Mouse (Mus musculus): ENCODE data around the gene Shc4. TPM values are rescaled to one million over a fixed set of nuclear protein-coding genes. Genes with fewer than 3 reads are reported as not detected.

Shc4 gene
- polyA plus RNA-seq, 1 experiment: 0.34 TPM

DNA sequence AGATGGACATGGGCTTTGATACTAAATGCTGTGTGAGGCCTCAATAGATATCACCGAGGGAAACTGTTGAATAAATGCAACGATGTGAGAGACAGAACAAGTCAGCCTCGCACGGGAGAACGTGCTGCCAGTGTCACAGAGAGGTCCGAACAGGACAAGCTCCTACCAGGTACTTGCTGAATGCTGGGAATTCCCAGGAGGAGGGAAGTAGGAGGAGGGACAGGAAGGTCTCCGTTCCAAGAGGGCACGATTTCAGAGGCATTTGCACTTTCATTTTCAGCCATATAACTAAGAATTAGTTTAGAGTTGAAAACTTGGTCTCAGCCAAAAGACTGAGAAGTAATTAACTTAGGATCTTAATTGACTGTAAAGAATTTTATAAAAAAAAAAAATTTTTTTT, 72.4 kb downstream of the Shc4 start:
- no peak overlapping the region for H3K4me3 ChIP-seq (ENCODE audit: insufficient read depth, poor library complexity, severe bottlenecking)
- H3K36me3 ChIP-seq (ENCODE audit: control insufficient read depth, insufficient read depth): no peaks in the 10 kb centered on the region
- H3K27me3 ChIP-seq (ENCODE audit: control insufficient read depth, insufficient read depth, insufficient read length): peaks cover 9% of the 10 kb centered on the region
- no peak for TF ChIP-seq CTCF (IDR thresholded peaks at IDR 0.05; ENCODE audit: control insufficient read depth, insufficient read depth, insufficient read length)
- no peak for TF ChIP-seq USF1 (IDR thresholded peaks at IDR 0.05; ENCODE audit: low read depth)
- TF ChIP-seq CEBPB (IDR thresholded peaks at IDR 0.05; ENCODE audit: low read depth): no peak
- no peak for TF ChIP-seq FOSL1 (IDR thresholded peaks at IDR 0.05; ENCODE audit: insufficient read depth, low read length, poor library complexity, severe bottlenecking)
- TF ChIP-seq MYOD1 (IDR thresholded peaks at IDR 0.05; ENCODE audit: control insufficient read depth, insufficient read length, low read depth): no peak
- TF ChIP-seq MAX (IDR thresholded peaks at IDR 0.05): no peak
- TF ChIP-seq MYOG (IDR thresholded peaks at IDR 0.05; ENCODE audit: control insufficient read depth, extremely low read depth, insufficient read length): no peak
- no peak overlapping the region for H3ac ChIP-seq (ENCODE audit: control insufficient read depth, insufficient read length, low read depth)
- H3K79me3 ChIP-seq (ENCODE audit: low read depth): no peaks in the 10 kb centered on the region
- H3K79me2 ChIP-seq (ENCODE audit: control insufficient read depth, insufficient read depth): no peaks in the 10 kb centered on the region

- no peak overlapping the region for H3ac ChIP-seq (ENCODE audit: control insufficient read depth, insufficient read length, low read depth)
- H3K4me3 ChIP-seq (ENCODE audit: insufficient read depth, poor library complexity, severe bottlenecking): no peak overlapping the region
- peaks cover 9% of the 10 kb centered on the region for H3K27me3 ChIP-seq (ENCODE audit: control insufficient read depth, insufficient read depth, insufficient read length)
- no peaks in the 10 kb centered on the region for H3K79me3 ChIP-seq (ENCODE audit: low read depth)
- H3K79me2 ChIP-seq (ENCODE audit: control insufficient read depth, insufficient read depth): no peaks in the 10 kb centered on the region
- TF ChIP-seq USF1 (IDR thresholded peaks at IDR 0.05; ENCODE audit: low read depth) (no peak), MYOD1 (IDR thresholded peaks at IDR 0.05; ENCODE audit: control insufficient read depth, insufficient read length, low read depth) (no peak)
- H3K36me3 ChIP-seq (ENCODE audit: control insufficient read depth, insufficient read depth): no peaks in the 10 kb centered on the region
Measured at GRCm38 (mm10) chr2:125650742-125651352, 73.1 kb downstream of the Shc4 start.

DNA sequence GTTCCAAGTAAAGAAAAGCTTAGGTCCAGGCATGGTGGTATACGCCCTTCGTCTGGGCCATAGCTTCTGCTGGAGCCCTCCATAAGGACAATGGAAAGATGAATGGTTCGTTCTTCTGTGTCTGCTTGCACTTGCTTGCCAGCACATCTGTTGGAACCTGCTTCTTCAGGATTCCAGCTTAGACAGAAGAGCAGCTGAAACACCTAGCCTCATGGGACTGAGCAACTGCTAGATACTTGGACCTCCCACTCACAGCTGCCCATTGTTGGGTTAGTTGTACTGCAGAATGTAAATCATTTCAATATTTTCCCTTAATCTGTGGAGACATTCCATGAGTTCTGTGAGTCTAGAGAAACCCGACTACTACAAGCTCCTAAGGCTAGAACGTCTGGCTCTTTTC, 73.9 kb downstream of the Shc4 start:
- H3ac ChIP-seq (ENCODE audit: control insufficient read depth, insufficient read length, low read depth): no peak overlapping the region
- no peak overlapping the region for H3K4me3 ChIP-seq (ENCODE audit: insufficient read depth, poor library complexity, severe bottlenecking)
- H3K27me3 ChIP-seq (ENCODE audit: control insufficient read depth, insufficient read depth, insufficient read length): peaks cover 11% of the 10 kb centered on the region
- TF ChIP-seq CEBPB (IDR thresholded peaks at IDR 0.05; ENCODE audit: low read depth): no peak
- TF ChIP-seq CTCF (IDR thresholded peaks at IDR 0.05; ENCODE audit: control insufficient read depth, insufficient read depth, insufficient read length): no peak
- no peak for TF ChIP-seq USF1 (IDR thresholded peaks at IDR 0.05; ENCODE audit: low read depth)
- no peak for TF ChIP-seq MAX (IDR thresholded peaks at IDR 0.05)
- no peak for TF ChIP-seq MYOD1 (IDR thresholded peaks at IDR 0.05; ENCODE audit: control insufficient read depth, insufficient read length, low read depth)
- no peak for TF ChIP-seq FOSL1 (IDR thresholded peaks at IDR 0.05; ENCODE audit: insufficient read depth, low read length, poor library complexity, severe bottlenecking)
- no peak for TF ChIP-seq MYOG (IDR thresholded peaks at IDR 0.05; ENCODE audit: control insufficient read depth, extremely low read depth, insufficient read length)
- H3K79me2 ChIP-seq (ENCODE audit: control insufficient read depth, insufficient read depth): no peaks in the 10 kb centered on the region
- no peaks in the 10 kb centered on the region for H3K79me3 ChIP-seq (ENCODE audit: low read depth)
- H3K36me3 ChIP-seq (ENCODE audit: control insufficient read depth, insufficient read depth): no peaks in the 10 kb centered on the region

- no peak overlapping the region for H3ac ChIP-seq (ENCODE audit: control insufficient read depth, insufficient read length, low read depth)
- H3K27me3 ChIP-seq (ENCODE audit: control insufficient read depth, insufficient read depth, insufficient read length): peaks cover 14% of the 10 kb centered on the region
- H3K4me3 ChIP-seq (ENCODE audit: insufficient read depth, poor library complexity, severe bottlenecking): no peak overlapping the region
- no peak for TF ChIP-seq CEBPB (IDR thresholded peaks at IDR 0.05; ENCODE audit: low read depth)
- TF ChIP-seq MYOD1 (IDR thresholded peaks at IDR 0.05; ENCODE audit: control insufficient read depth, insufficient read length, low read depth): no peak
- TF ChIP-seq FOSL1 (IDR thresholded peaks at IDR 0.05; ENCODE audit: insufficient read depth, low read length, poor library complexity, severe bottlenecking): no peak
- no peaks in the 10 kb centered on the region for H3K36me3 ChIP-seq (ENCODE audit: control insufficient read depth, insufficient read depth)
- H3K79me2 ChIP-seq (ENCODE audit: control insufficient read depth, insufficient read depth): no peaks in the 10 kb centered on the region
- H3K79me3 ChIP-seq (ENCODE audit: low read depth): no peaks in the 10 kb centered on the region
Measured at GRCm38 (mm10) chr2:125644912-125645311, 79.0 kb downstream of the Shc4 start.

DNA sequence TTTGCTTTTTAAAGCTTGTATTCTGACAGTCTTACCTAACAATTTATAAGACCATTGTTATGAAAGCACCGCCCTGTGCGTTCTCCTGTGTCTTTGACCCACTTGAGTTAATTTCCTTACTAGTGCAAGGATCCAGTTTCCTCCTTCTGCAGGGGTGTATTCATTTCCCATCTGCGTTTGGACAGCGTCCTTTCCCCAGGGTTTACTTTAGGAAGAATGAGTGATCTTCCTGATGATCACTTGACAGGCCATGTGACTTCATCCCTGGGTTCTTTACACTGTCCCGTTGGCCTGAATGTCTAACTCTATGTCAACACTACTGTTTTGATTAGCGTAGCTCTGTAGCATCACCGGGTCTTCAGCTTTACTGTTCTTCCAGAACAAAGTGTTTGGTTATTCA, 86.6 kb downstream of the Shc4 start:
- peaks cover 4% of the 10 kb centered on the region for H3K27me3 ChIP-seq (ENCODE audit: control insufficient read depth, insufficient read depth, insufficient read length)
- H3K36me3 ChIP-seq (ENCODE audit: control insufficient read depth, insufficient read depth): no peaks in the 10 kb centered on the region
- TF ChIP-seq MYOD1 (IDR thresholded peaks at IDR 0.05; ENCODE audit: control insufficient read depth, insufficient read length, low read depth) (no peak), MAX (IDR thresholded peaks at IDR 0.05) (no peak)

DNA sequence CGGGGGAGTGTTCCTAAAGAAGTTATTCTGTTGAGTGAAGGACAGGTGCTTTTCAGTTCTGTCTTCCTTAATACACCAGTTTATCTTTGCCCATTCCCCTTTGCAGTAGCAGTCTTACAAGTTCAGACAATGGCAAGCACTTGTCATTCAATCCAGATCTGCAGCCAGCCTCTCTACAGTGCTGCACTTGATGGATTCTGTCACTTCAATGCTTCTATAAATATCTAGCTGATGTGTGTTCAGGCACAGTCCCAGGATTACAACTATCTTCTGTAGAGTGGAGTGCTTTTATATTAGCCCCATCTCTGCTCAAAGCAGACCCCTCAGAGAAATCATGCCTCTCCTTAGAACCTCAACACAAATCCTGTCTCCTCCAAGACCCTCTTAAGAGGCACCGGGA, 93.9 kb downstream of the Shc4 start:
- H3ac ChIP-seq (ENCODE audit: control insufficient read depth, insufficient read length, low read depth): no peak overlapping the region
- no peaks in the 10 kb centered on the region for H3K79me2 ChIP-seq (ENCODE audit: control insufficient read depth, insufficient read depth)
- TF ChIP-seq MYOD1 (IDR thresholded peaks at IDR 0.05; ENCODE audit: control insufficient read depth, insufficient read length, low read depth): no peak
- no peak for TF ChIP-seq CTCF (IDR thresholded peaks at IDR 0.05; ENCODE audit: control insufficient read depth, insufficient read depth, insufficient read length)
- no peak for TF ChIP-seq MAX (IDR thresholded peaks at IDR 0.05)
- TF ChIP-seq MYOG (IDR thresholded peaks at IDR 0.05; ENCODE audit: control insufficient read depth, extremely low read depth, insufficient read length): no peak
- TF ChIP-seq USF1 (IDR thresholded peaks at IDR 0.05; ENCODE audit: low read depth): no peak
- TF ChIP-seq FOSL1 (IDR thresholded peaks at IDR 0.05; ENCODE audit: insufficient read depth, low read length, poor library complexity, severe bottlenecking): no peak
- TF ChIP-seq CEBPB (IDR thresholded peaks at IDR 0.05; ENCODE audit: low read depth): no peak
- H3K4me3 ChIP-seq (ENCODE audit: insufficient read depth, poor library complexity, severe bottlenecking): no peak overlapping the region
- no peaks in the 10 kb centered on the region for H3K27me3 ChIP-seq (ENCODE audit: control insufficient read depth, insufficient read depth, insufficient read length)
- H3K79me3 ChIP-seq (ENCODE audit: low read depth): no peaks in the 10 kb centered on the region
- no peaks in the 10 kb centered on the region for H3K36me3 ChIP-seq (ENCODE audit: control insufficient read depth, insufficient read depth)

More for the DNA sequence above, 86.6 kb downstream of the Shc4 start:
- Histone ChIP-seq H3K79me2 (ENCODE audit: control insufficient read depth, insufficient read depth) (no peaks in the 10 kb centered on the region), H3K79me3 (ENCODE audit: low read depth) (no peaks in the 10 kb centered on the region), H3K4me3 (ENCODE audit: insufficient read depth, poor library complexity, severe bottlenecking) (no peak overlapping the region), H3ac (ENCODE audit: control insufficient read depth, insufficient read length, low read depth) (no peak overlapping the region)
